Mouse (Mus musculus) ES-Bruce4 (cell line): ENCODE data around the gene Usp3. TPM values are rescaled to one million over a fixed set of nuclear protein-coding genes. Genes with fewer than 3 reads are reported as not detected.
A peak's percentile ranks its signal among the peaks of the same experiment; 100 is the strongest.

ENCODE experiments used
- H3K27ac ChIP-seq: 2 replicates; pipeline ENCODE4 v1.5.1; 2012; ENCODE audit warnings: low read length, inconsistent platforms; ENCODE audit not compliant: insufficient read depth
- H3K27me3 ChIP-seq: 2 replicates; pipeline ENCODE4 v1.6.1; 2012; ENCODE audit warnings: mild to moderate bottlenecking, low read length, inconsistent platforms; ENCODE audit not compliant: control insufficient read depth, poor library complexity, insufficient read depth, severe bottlenecking
- H3K36me3 ChIP-seq: 2 replicates; pipeline ENCODE4 v1.6.1; 2012; ENCODE audit warnings: inconsistent platforms, mild to moderate bottlenecking, low read length, moderate library complexity; ENCODE audit not compliant: control insufficient read depth, poor library complexity, insufficient read depth, severe bottlenecking
- H3K4me1 ChIP-seq: one replicate; pipeline ENCODE4 v1.8.1; 2011; ENCODE audit warnings: low read length; ENCODE audit not compliant: control insufficient read depth, insufficient read depth
- H3K4me3 ChIP-seq: 2 replicates; pipeline ENCODE4 v1.5.1; 2011; ENCODE audit warnings: low read depth, mild to moderate bottlenecking, low read length
- H3K9ac ChIP-seq: 2 replicates; pipeline ENCODE4 v1.6.1; 2012; ENCODE audit warnings: low read depth, mild to moderate bottlenecking, inconsistent platforms; ENCODE audit not compliant: poor library complexity, severe bottlenecking
- H3K9me3 ChIP-seq: replicated peaks from 2 replicates; pipeline ENCODE4 v1.6.1; 2012; ENCODE audit warnings: mild to moderate bottlenecking, low read length, inconsistent platforms; ENCODE audit not compliant: control insufficient read depth, poor library complexity, insufficient read depth, severe bottlenecking
- CTCF ChIP-seq: IDR thresholded peaks from one replicate; pipeline ENCODE4 v1.8.1; 2011; ENCODE audit warnings: low read depth, low read length
- EP300 ChIP-seq: IDR thresholded peaks from 2 replicates; pipeline ENCODE4 v1.6.1; 2011; ENCODE audit warnings: low read depth, low read length; ENCODE audit not compliant: insufficient read depth
- POLR2A ChIP-seq: IDR thresholded peaks from one replicate; pipeline ENCODE4 v1.8.1; 2011; ENCODE audit warnings: low read length; ENCODE audit not compliant: insufficient read depth
- polyA plus RNA-seq: library from polyadenylated mRNA; stranded (reverse); fragments of >200 nt; gene quantifications from 2 replicates; pipeline ENCODE4 v1.2.4, GENCODE M21; 2011; ENCODE audit warnings: low read depth; ENCODE audit not compliant: missing spikeins, insufficient read depth, insufficient read length

Usp3 gene
- polyA plus RNA-seq, 1 experiment: 51.5 TPM

- no peaks in the 10 kb centered on the region for H3K27me3 ChIP-seq
- no peaks in the 10 kb centered on the region for H3K9me3 ChIP-seq
- peaks cover 2% of the 10 kb centered on the region for H3K4me1 ChIP-seq
- 0 out of 2 replicates have a peak, but pooled peaks cover 2% of the 10 kb centered on the region for H3K36me3 ChIP-seq
- H3K9ac ChIP-seq: no peak overlapping the region
- no peak for TF ChIP-seq POLR2A
- TF ChIP-seq EP300: no peak
- TF ChIP-seq CTCF: no peak
- peak overlapping the region; percentile 47 for H3K27ac ChIP-seq
- H3K4me3 ChIP-seq: no peak overlapping the region
Measured at GRCm38 (mm10) chr9:66513661-66514255, 79.2 kb downstream of the Usp3 start.

- H3K9me3 ChIP-seq: no peaks in the 10 kb centered on the region
- no peak overlapping the region for H3K4me3 ChIP-seq
- TF ChIP-seq EP300 (no peak), CTCF (peak; percentile 5)
- H3K4me1 ChIP-seq: peaks cover 2% of the 10 kb centered on the region
- H3K27me3 ChIP-seq: no peaks in the 10 kb centered on the region
- peaks cover under 1% of the 10 kb centered on the region; the same call in 1 of the 2 replicates for H3K36me3 ChIP-seq
- peak overlapping the region; percentile 63 for H3K9ac ChIP-seq
- H3K27ac ChIP-seq: peak overlapping the region; percentile 47
Measured at GRCm38 (mm10) chr9:66513150-66513549, 79.8 kb downstream of the Usp3 start.

GRCm38 (mm10) chr9:66512351-66512671 is 80.6 kb downstream of the Usp3 start:
- no peaks in the 10 kb centered on the region for H3K9me3 ChIP-seq
- H3K36me3 ChIP-seq: no peaks in the 10 kb centered on the region; the same call in 1 of the 2 replicates
- TF ChIP-seq CTCF (no peak), POLR2A (peak; percentile 75), EP300 (no peak)
- H3K27me3 ChIP-seq: no peaks in the 10 kb centered on the region
- H3K4me3 ChIP-seq: peak overlapping the region; percentile 77
- peak overlapping the region; percentile 60 for H3K27ac ChIP-seq
- H3K4me1 ChIP-seq: peaks cover 2% of the 10 kb centered on the region
- peak overlapping the region; percentile 63 for H3K9ac ChIP-seq

GRCm38 (mm10) chr9:66511580-66512350 is 81.2 kb downstream of the Usp3 start:
- Histone ChIP-seq H3K4me1 (peaks cover 2% of the 10 kb centered on the region), H3K4me3 (peak overlapping the region; percentile 77), H3K36me3 (no peaks in the 10 kb centered on the region; the same call in 1 of the 2 replicates), H3K27ac (peak overlapping the region; percentile 60), H3K27me3 (no peaks in the 10 kb centered on the region), H3K9ac (peak overlapping the region; percentile 63), H3K9me3 (no peaks in the 10 kb centered on the region)
- TF ChIP-seq CTCF (no peak), POLR2A (no peak), EP300 (no peak)

- Histone ChIP-seq H3K27ac (peak overlapping the region; percentile 51; the same call in 1 of the 2 replicates), H3K36me3 (no peaks in the 10 kb centered on the region; the same call in 1 of the 2 replicates), H3K4me1 (peaks cover 2% of the 10 kb centered on the region), H3K27me3 (no peaks in the 10 kb centered on the region), H3K9ac (peak overlapping the region; percentile 63), H3K4me3 (peak overlapping the region; percentile 77), H3K9me3 (no peaks in the 10 kb centered on the region)
- TF ChIP-seq POLR2A (no peak), EP300 (no peak), CTCF (no peak)
Measured at GRCm38 (mm10) chr9:66510944-66511343, 82.0 kb downstream of the Usp3 start.

GRCm38 (mm10) chr9:66510351-66510841 is 82.5 kb downstream of the Usp3 start:
- Histone ChIP-seq H3K4me3 (no peak overlapping the region), H3K27me3 (no peaks in the 10 kb centered on the region), H3K4me1 (peaks cover 2% of the 10 kb centered on the region), H3K9me3 (no peaks in the 10 kb centered on the region), H3K9ac (no peak overlapping the region), H3K27ac (no peak overlapping the region), H3K36me3 (no peaks in the 10 kb centered on the region; the same call in 1 of the 2 replicates)
- TF ChIP-seq POLR2A: no peak
- no peak for TF ChIP-seq CTCF
- TF ChIP-seq EP300: no peak
